Mouse (Mus musculus): ENCODE measurements at regions not wholly inside any gene's neighbourhood (a gene's known extent, or its start where the extent isn't known, plus 50 kb on each side); places are given as distances from the start of the nearest gene placed in this dataset.

- Histone ChIP-seq H3K79me2 (ENCODE audit: control insufficient read depth, insufficient read depth) (no peaks in the 10 kb centered on the region), H3ac (ENCODE audit: control insufficient read depth, insufficient read length, low read depth) (no peak overlapping the region), H3K4me3 (ENCODE audit: insufficient read depth, poor library complexity, severe bottlenecking) (no peak overlapping the region), H3K79me3 (ENCODE audit: low read depth) (no peaks in the 10 kb centered on the region), H3K27me3 (ENCODE audit: control insufficient read depth, insufficient read depth, insufficient read length) (no peaks in the 10 kb centered on the region), H3K36me3 (ENCODE audit: control insufficient read depth, insufficient read depth) (no peaks in the 10 kb centered on the region)
- TF ChIP-seq MYOG (IDR thresholded peaks at IDR 0.05; ENCODE audit: control insufficient read depth, extremely low read depth, insufficient read length) (no peak), MYOD1 (IDR thresholded peaks at IDR 0.05; ENCODE audit: control insufficient read depth, insufficient read length, low read depth) (no peak), FOSL1 (IDR thresholded peaks at IDR 0.05; ENCODE audit: insufficient read depth, low read length, poor library complexity, severe bottlenecking) (no peak), CEBPB (IDR thresholded peaks at IDR 0.05; ENCODE audit: low read depth) (no peak), MAX (IDR thresholded peaks at IDR 0.05) (no peak), CTCF (IDR thresholded peaks at IDR 0.05; ENCODE audit: control insufficient read depth, insufficient read depth, insufficient read length) (no peak), USF1 (IDR thresholded peaks at IDR 0.05; ENCODE audit: low read depth) (no peak)
Observed at GRCm38 (mm10) chr1:169155484-169156459, 375.5 kb downstream of the Nuf2 start.

DNA sequence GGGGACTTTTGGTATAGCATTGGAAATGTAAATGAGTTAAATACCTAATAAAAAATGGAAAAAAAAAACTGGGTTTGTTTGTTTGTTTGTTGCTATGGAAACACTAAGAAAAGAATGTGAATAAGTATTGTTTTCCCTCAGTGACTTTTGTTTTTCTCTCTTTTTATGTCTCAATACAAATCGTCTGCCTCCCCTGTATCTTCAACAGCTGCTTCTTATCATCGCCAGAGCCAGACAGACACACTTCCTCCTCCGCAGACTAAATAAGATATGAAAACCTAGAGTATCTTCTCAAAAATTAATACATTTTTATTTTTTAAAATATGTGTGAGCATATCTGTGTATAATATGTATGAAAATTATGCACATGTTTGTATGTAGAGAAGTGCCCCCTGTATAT is 389.0 kb downstream of the Nuf2 start:
- H3K79me2 ChIP-seq (ENCODE audit: control insufficient read depth, insufficient read depth): no peaks in the 10 kb centered on the region
- H3K4me3 ChIP-seq (ENCODE audit: insufficient read depth, poor library complexity, severe bottlenecking): no peak overlapping the region
- H3K79me3 ChIP-seq (ENCODE audit: low read depth): no peaks in the 10 kb centered on the region
- TF ChIP-seq FOSL1 (IDR thresholded peaks at IDR 0.05; ENCODE audit: insufficient read depth, low read length, poor library complexity, severe bottlenecking) (no peak), CEBPB (IDR thresholded peaks at IDR 0.05; ENCODE audit: low read depth) (no peak), MYOD1 (IDR thresholded peaks at IDR 0.05; ENCODE audit: control insufficient read depth, insufficient read length, low read depth) (no peak), MAX (IDR thresholded peaks at IDR 0.05) (no peak), USF1 (IDR thresholded peaks at IDR 0.05; ENCODE audit: low read depth) (no peak), CTCF (IDR thresholded peaks at IDR 0.05; ENCODE audit: control insufficient read depth, insufficient read depth, insufficient read length) (no peak), MYOG (IDR thresholded peaks at IDR 0.05; ENCODE audit: control insufficient read depth, extremely low read depth, insufficient read length) (no peak)
- H3K27me3 ChIP-seq (ENCODE audit: control insufficient read depth, insufficient read depth, insufficient read length): no peaks in the 10 kb centered on the region
- H3ac ChIP-seq (ENCODE audit: control insufficient read depth, insufficient read length, low read depth): no peak overlapping the region
- no peaks in the 10 kb centered on the region for H3K36me3 ChIP-seq (ENCODE audit: control insufficient read depth, insufficient read depth)

DNA sequence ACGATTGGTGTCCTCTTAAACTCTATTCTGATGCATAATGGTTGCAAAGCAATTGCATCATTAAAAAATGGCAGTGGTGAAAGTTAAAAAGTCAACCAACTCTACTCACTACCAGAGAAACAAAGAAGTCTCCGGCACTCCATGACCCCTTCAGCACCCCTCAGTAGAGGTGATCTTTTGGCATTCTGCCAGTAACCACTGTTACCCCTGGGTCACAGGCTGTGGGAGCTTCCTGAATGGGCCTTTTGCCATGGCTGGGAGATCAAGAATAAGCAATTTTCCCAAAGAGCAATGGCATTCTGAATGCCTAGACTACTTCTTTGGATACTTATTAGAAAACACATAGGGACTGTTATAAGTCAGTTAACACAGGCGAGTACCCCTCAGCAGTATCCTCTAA is 391.2 kb downstream of the Nuf2 start:
- no peaks in the 10 kb centered on the region for H3K79me2 ChIP-seq (ENCODE audit: control insufficient read depth, insufficient read depth)
- no peaks in the 10 kb centered on the region for H3K36me3 ChIP-seq (ENCODE audit: control insufficient read depth, insufficient read depth)
- no peaks in the 10 kb centered on the region for H3K79me3 ChIP-seq (ENCODE audit: low read depth)
- H3ac ChIP-seq (ENCODE audit: control insufficient read depth, insufficient read length, low read depth): no peak overlapping the region
- no peak overlapping the region for H3K4me3 ChIP-seq (ENCODE audit: insufficient read depth, poor library complexity, severe bottlenecking)
- TF ChIP-seq MYOG (IDR thresholded peaks at IDR 0.05; ENCODE audit: control insufficient read depth, extremely low read depth, insufficient read length): no peak
- no peak for TF ChIP-seq USF1 (IDR thresholded peaks at IDR 0.05; ENCODE audit: low read depth)
- H3K27me3 ChIP-seq (ENCODE audit: control insufficient read depth, insufficient read depth, insufficient read length): no peaks in the 10 kb centered on the region

DNA sequence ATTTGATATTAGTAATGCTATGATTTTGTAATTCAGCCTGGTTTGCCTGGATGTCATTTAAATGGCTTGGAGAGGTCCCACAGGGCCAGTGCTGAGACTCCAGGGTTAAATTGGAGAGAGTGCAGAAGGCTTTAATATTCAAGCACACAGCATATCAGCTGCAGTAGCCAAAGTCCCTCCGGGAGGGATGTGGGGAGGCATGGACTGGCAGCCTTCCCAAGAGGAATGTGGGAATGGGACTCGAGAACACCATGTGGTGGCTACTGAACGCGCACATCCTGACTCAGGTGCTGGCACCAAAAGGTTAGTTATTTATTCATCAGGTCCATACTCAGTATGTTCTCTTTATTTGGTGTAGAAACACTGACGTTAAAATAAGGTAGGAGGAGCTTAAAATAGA is 391.8 kb downstream of the Nuf2 start:
- no peak overlapping the region for H3ac ChIP-seq (ENCODE audit: control insufficient read depth, insufficient read length, low read depth)
- no peaks in the 10 kb centered on the region for H3K79me2 ChIP-seq (ENCODE audit: control insufficient read depth, insufficient read depth)
- no peaks in the 10 kb centered on the region for H3K36me3 ChIP-seq (ENCODE audit: control insufficient read depth, insufficient read depth)
- H3K4me3 ChIP-seq (ENCODE audit: insufficient read depth, poor library complexity, severe bottlenecking): no peak overlapping the region
- H3K79me3 ChIP-seq (ENCODE audit: low read depth): no peaks in the 10 kb centered on the region
- H3K27me3 ChIP-seq (ENCODE audit: control insufficient read depth, insufficient read depth, insufficient read length): no peaks in the 10 kb centered on the region
- TF ChIP-seq USF1 (IDR thresholded peaks at IDR 0.05; ENCODE audit: low read depth): no peak
- no peak for TF ChIP-seq FOSL1 (IDR thresholded peaks at IDR 0.05; ENCODE audit: insufficient read depth, low read length, poor library complexity, severe bottlenecking)
- TF ChIP-seq MAX (IDR thresholded peaks at IDR 0.05): no peak
- TF ChIP-seq CEBPB (IDR thresholded peaks at IDR 0.05; ENCODE audit: low read depth): no peak
- no peak for TF ChIP-seq MYOD1 (IDR thresholded peaks at IDR 0.05; ENCODE audit: control insufficient read depth, insufficient read length, low read depth)
- TF ChIP-seq MYOG (IDR thresholded peaks at IDR 0.05; ENCODE audit: control insufficient read depth, extremely low read depth, insufficient read length): no peak
- TF ChIP-seq CTCF (IDR thresholded peaks at IDR 0.05; ENCODE audit: control insufficient read depth, insufficient read depth, insufficient read length): no peak

- Histone ChIP-seq H3K27me3 (ENCODE audit: control insufficient read depth, insufficient read depth, insufficient read length) (no peaks in the 10 kb centered on the region), H3K79me2 (ENCODE audit: control insufficient read depth, insufficient read depth) (no peaks in the 10 kb centered on the region), H3K4me3 (ENCODE audit: insufficient read depth, poor library complexity, severe bottlenecking) (no peak overlapping the region), H3K79me3 (ENCODE audit: low read depth) (no peaks in the 10 kb centered on the region), H3ac (ENCODE audit: control insufficient read depth, insufficient read length, low read depth) (no peak overlapping the region), H3K36me3 (ENCODE audit: control insufficient read depth, insufficient read depth) (no peaks in the 10 kb centered on the region)
- TF ChIP-seq MAX (IDR thresholded peaks at IDR 0.05) (no peak), CEBPB (IDR thresholded peaks at IDR 0.05; ENCODE audit: low read depth) (no peak), MYOD1 (IDR thresholded peaks at IDR 0.05; ENCODE audit: control insufficient read depth, insufficient read length, low read depth) (no peak), MYOG (IDR thresholded peaks at IDR 0.05; ENCODE audit: control insufficient read depth, extremely low read depth, insufficient read length) (no peak)
Observed at GRCm38 (mm10) chr1:169139184-169139486, 392.1 kb downstream of the Nuf2 start.
